Comparison of ENCODE assay signal across 17 mouse cellular contexts in the genomic region with DNA sequence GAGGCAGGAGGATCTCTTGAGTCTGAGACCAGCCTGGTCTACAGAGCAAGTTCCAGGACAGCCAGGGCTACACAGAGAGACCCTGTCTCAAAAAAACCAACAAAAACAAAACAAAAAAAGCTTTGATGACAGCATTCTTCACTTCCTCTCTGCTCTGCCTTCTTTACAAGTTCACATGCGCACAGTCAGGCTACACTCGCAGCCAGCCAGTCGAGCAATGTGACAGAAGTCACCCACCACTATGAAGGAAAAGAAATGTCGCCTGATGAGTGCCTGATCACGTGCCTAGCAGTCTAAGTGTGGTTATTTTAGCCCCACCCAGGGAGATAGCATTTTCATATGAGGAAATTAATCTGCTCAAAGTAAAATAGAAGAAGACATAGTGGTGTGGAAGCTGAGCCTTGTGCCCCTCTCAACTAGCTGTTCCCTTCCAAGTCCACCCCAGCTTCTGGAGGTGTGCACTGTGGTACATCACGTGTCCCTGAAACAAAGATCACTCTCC. TPM values are rescaled to one million over a fixed set of nuclear protein-coding genes. Genes with fewer than 3 reads are reported as not detected.
DNase-seq lines count a peak whose midpoint lies in the region; ATAC-seq and TF ChIP-seq lines count a peak whose summit lies in the region.
"Had no signal": no experiment of that assay in that cellular context is flagged by ENCODE, and none has a peak within 500 bp of the region (broad histone marks: within the 10 kb centered on the region; RNA-seq: fewer than 3 reads in every experiment).

No protein-coding gene starts in this region.

- no peak for TF ChIP-seq CTCF in cerebellum, adult 2 months (IDR thresholded peaks at IDR 0.05; ENCODE audit: borderline replicate concordance, insufficient read depth, low read depth, low read length)

- no peak for TF ChIP-seq POLR2A in cerebellum, adult 2 months (IDR thresholded peaks at IDR 0.05; ENCODE audit: borderline replicate concordance, insufficient read depth, low read length)
- no peak for TF ChIP-seq POLR2A in limb, embryonic 14.5 days (IDR thresholded peaks at IDR 0.05; ENCODE audit: borderline replicate concordance, extremely low read depth, insufficient read depth, insufficient read length)

- peaks cover 4% of the 10 kb centered on the region for H3K4me1 ChIP-seq in cerebellum, adult 2 months (ENCODE audit: control insufficient read depth, insufficient read depth, low read length)
- H3K4me1 ChIP-seq in limb, embryonic 14.5 days (ENCODE audit: control insufficient read depth, insufficient read depth, low read length) = peaks cover 6% of the 10 kb centered on the region
- H3K4me1 ChIP-seq in limb, embryonic 10.5 days = peaks cover 13% of the 10 kb centered on the region
- H3K4me1 ChIP-seq in intestine, embryonic 15.5 days (replicated peaks) = peaks cover 13% of the 10 kb centered on the region
- H3K4me1 ChIP-seq in stomach, embryonic 16.5 days (ENCODE audit: control insufficient read depth, insufficient read depth, low read length) = peaks cover 5% of the 10 kb centered on the region
- H3K4me1 ChIP-seq: forebrain, embryonic 13.5 days had no signal

- H3K9ac ChIP-seq in limb, embryonic 14.5 days (ENCODE audit: low read depth, low read length, severe bottlenecking) = no peak overlapping the region
- no peak overlapping the region for H3K9ac ChIP-seq in intestine, embryonic 15.5 days
- no peak overlapping the region for H3K9ac ChIP-seq in stomach, embryonic 16.5 days (ENCODE audit: low read length)
- H3K9ac ChIP-seq: forebrain, embryonic 13.5 days; heart, embryonic 12.5 days had no signal

- DNase-seq in cerebellum, adult 2 months = no peak
- DNase-seq in cerebellum, postnatal 25 days = no peak
- DNase-seq in limb, embryonic 14.5 days (ENCODE audit: low spot score) = no peak
- DNase-seq in limb, embryonic 10.5 days (ENCODE audit: low spot score) = no peak
- no peak for DNase-seq in testis, postnatal 10 days (ENCODE audit: low spot score)
- DNase-seq in c-Kit-positive CD71-positive TER-119-positive erythroid progenitor cells, embryonic 14.5 days (ENCODE audit: low spot score) = no peak
- DNase-seq: adrenal gland, postnatal 10 days; cerebellum, adult 11-12 months; midbrain, embryonic 14.5 days; retina, postnatal 1 day; right cerebral cortex, postnatal 4 days had no signal

- no peak overlapping the region for H3K4me3 ChIP-seq in cerebellum, adult 2 months (replicated peaks; ENCODE audit: insufficient read depth, low read depth, low read length)
- no peak overlapping the region for H3K4me3 ChIP-seq in limb, embryonic 14.5 days (replicated peaks; ENCODE audit: low read length)
- no peak overlapping the region for H3K4me3 ChIP-seq in limb, embryonic 10.5 days
- no peak overlapping the region for H3K4me3 ChIP-seq in intestine, embryonic 15.5 days (replicated peaks)
- H3K4me3 ChIP-seq in stomach, embryonic 16.5 days (replicated peaks; ENCODE audit: low read length) = no peak overlapping the region
- H3K4me3 ChIP-seq: forebrain, embryonic 13.5 days; heart, embryonic 12.5 days; left cerebral cortex, adult 2 months had no signal

- no peaks in the 10 kb centered on the region for H3K27me3 ChIP-seq in cerebellum, adult 2 months (ENCODE audit: control insufficient read depth, insufficient read depth, low read length)
- H3K27me3 ChIP-seq in limb, embryonic 14.5 days (ENCODE audit: control insufficient read depth, insufficient read depth, low read length) = no peaks in the 10 kb centered on the region
- no peaks in the 10 kb centered on the region for H3K27me3 ChIP-seq in limb, embryonic 10.5 days (ENCODE audit: low read depth, poor library complexity, severe bottlenecking)
- no peaks in the 10 kb centered on the region for H3K27me3 ChIP-seq in intestine, embryonic 15.5 days (replicated peaks)
- H3K27me3 ChIP-seq in stomach, embryonic 16.5 days (ENCODE audit: control insufficient read depth, insufficient read depth, low read length) = no peaks in the 10 kb centered on the region
- H3K27me3 ChIP-seq: forebrain, embryonic 13.5 days; heart, embryonic 12.5 days had no signal

- no peak overlapping the region for H3K4me2 ChIP-seq in limb, embryonic 14.5 days (replicated peaks; ENCODE audit: low read depth, low read length, severe bottlenecking)
- H3K4me2 ChIP-seq in intestine, embryonic 15.5 days (replicated peaks) = no peak overlapping the region; the same call in 1 of the 2 replicates
- H3K4me2 ChIP-seq in stomach, embryonic 16.5 days (ENCODE audit: low read depth, low read length) = no peak overlapping the region
- H3K4me2 ChIP-seq: forebrain, embryonic 13.5 days; heart, embryonic 12.5 days had no signal

- WGBS in cerebellum, adult 2 months = 86% methylated on average over 6 of the region's 6 CpGs
- WGBS in limb, embryonic 14.5 days = 85% methylated on average over 6 of the region's 6 CpGs
- WGBS in limb, embryonic 10.5 days = 89% methylated on average over 6 of the region's 6 CpGs
- 71% methylated on average over 6 of the region's 6 CpGs for WGBS in intestine, embryonic 15.5 days
- 69% methylated on average over 6 of the region's 6 CpGs for WGBS in stomach, embryonic 16.5 days

- 0 out of 2 replicates have a peak overlapping the region, but pooled peaks have one; percentile 27 for H3K27ac ChIP-seq in cerebellum, adult 2 months (ENCODE audit: insufficient read depth, low read length)
- H3K27ac ChIP-seq in limb, embryonic 14.5 days (replicated peaks; ENCODE audit: low read depth, low read length) = 0 out of 2 replicates have a peak overlapping the region, but pooled peaks have one; percentile 28
- H3K27ac ChIP-seq in limb, embryonic 10.5 days = no peak overlapping the region
- peak overlapping the region; percentile 81 for H3K27ac ChIP-seq in intestine, embryonic 15.5 days
- H3K27ac ChIP-seq in stomach, embryonic 16.5 days (ENCODE audit: low read length) = peak overlapping the region; percentile 70
- H3K27ac ChIP-seq: forebrain, embryonic 13.5 days; left cerebral cortex, adult 2 months had no signal

- ATAC-seq in limb, embryonic 14.5 days (ENCODE audit: low FRiP score, low read depth) = no peak
- ATAC-seq in intestine, embryonic 15.5 days = peak; percentile 42
- peak; percentile 4; the same call in 1 of the 2 replicates for ATAC-seq in stomach, embryonic 16.5 days (ENCODE audit: insufficient read depth, low FRiP score)
- ATAC-seq: forebrain, embryonic 13.5 days; hindbrain, embryonic 16.5 days had no signal

- H3K9me3 ChIP-seq in limb, embryonic 14.5 days (ENCODE audit: control insufficient read depth, low read length) = no peaks in the 10 kb centered on the region
- H3K9me3 ChIP-seq in limb, embryonic 10.5 days (replicated peaks) = no peaks in the 10 kb centered on the region
- H3K9me3 ChIP-seq in intestine, embryonic 15.5 days = no peaks in the 10 kb centered on the region
- no peaks in the 10 kb centered on the region for H3K9me3 ChIP-seq in stomach, embryonic 16.5 days (replicated peaks; ENCODE audit: control insufficient read depth, low read length)
- H3K9me3 ChIP-seq: forebrain, embryonic 13.5 days; heart, embryonic 12.5 days had no signal

- H3K36me3 ChIP-seq in limb, embryonic 14.5 days (ENCODE audit: control insufficient read depth, insufficient read depth, low read length) = no peaks in the 10 kb centered on the region
- H3K36me3 ChIP-seq in limb, embryonic 10.5 days = no peaks in the 10 kb centered on the region
- H3K36me3 ChIP-seq in intestine, embryonic 15.5 days = no peaks in the 10 kb centered on the region
- H3K36me3 ChIP-seq in stomach, embryonic 16.5 days (ENCODE audit: control insufficient read depth, insufficient read depth, low read length) = no peaks in the 10 kb centered on the region
- H3K36me3 ChIP-seq: heart, embryonic 12.5 days had no signal

RNA-seq across cellular contexts. Expression of gene Gtf2h2, which starts 25.3 kb away (rescaled TPM):
- 67.1 and 73.0 TPM in 2 replicates for polyA plus RNA-seq in cerebellum, adult 2 months (2012; rRNA removed)
- 95.3 and 102 TPM in 2 replicates for polyA plus RNA-seq in limb, embryonic 14.5 days (2012; rRNA removed)
- polyA plus RNA-seq in limb, embryonic 14.5 days (2014; fragmentation: Nextera tagmentation; extraction: Ambion mirVana) = 62.6 and 62.9 TPM in 2 replicates
- 91.7 and 99.3 TPM in 2 replicates for polyA plus RNA-seq in limb, embryonic 10.5 days (2016; fragmentation: Nextera tagmentation; extraction: Ambion mirVana)
- 78.8 and 79.0 TPM in 2 replicates for polyA plus RNA-seq in intestine, embryonic 15.5 days (2015; fragmentation: Nextera tagmentation; extraction: Ambion mirVana)
- 55.7 and 58.6 TPM in 2 replicates for polyA plus RNA-seq in stomach, embryonic 16.5 days (2015; fragmentation: Nextera tagmentation; extraction: Ambion mirVana)

RNA-seq across cellular contexts. Expression of gene Ocln, which starts 34.8 kb away (rescaled TPM):
- polyA plus RNA-seq in cerebellum, adult 2 months (2012; rRNA removed) = 14.8 and 16.0 TPM in 2 replicates
- 1.9 and 3.1 TPM in 2 replicates for polyA plus RNA-seq in limb, embryonic 14.5 days (2012; rRNA removed)
- polyA plus RNA-seq in limb, embryonic 14.5 days (2014; fragmentation: Nextera tagmentation; extraction: Ambion mirVana) = 7.4 and 8.8 TPM in 2 replicates
- 1.3 and 1.8 TPM in 2 replicates for polyA plus RNA-seq in limb, embryonic 10.5 days (2016; fragmentation: Nextera tagmentation; extraction: Ambion mirVana)
- polyA plus RNA-seq in intestine, embryonic 15.5 days (2015; fragmentation: Nextera tagmentation; extraction: Ambion mirVana) = 86.9 and 89.1 TPM in 2 replicates
- polyA plus RNA-seq in stomach, embryonic 16.5 days (2015; fragmentation: Nextera tagmentation; extraction: Ambion mirVana) = 65.9 and 76.9 TPM in 2 replicates
